Mouse (Mus musculus) CD8-positive naive resting alpha-beta T cell, adult 2 months (primary cell): ENCODE measurements around the gene Cgrrf1.
"Not testable (repeated sequence)": the region's sequence is repeated elsewhere in the genome, so short reads cannot be mapped to it uniquely, and the experiment has no call there.

ENCODE experiments used
- DNase-seq, 2 experiments: peaks; one replicate each; pipeline ENCODE4 v3.0.0; 2022; ENCODE audit warnings: low read depth in 2 of 2, low spot score in 2 of 2

Cgrrf1 gene

GRCm38 (mm10) chr14:46831837-46832333 is at the start of gene Cgrrf1:
Gene Cgrrf1 (plus strand): TSS chr14:46832125.
- DNase-seq, result peak; percentile 69 to 72

- DNase-seq, result no peak
Observed at GRCm38 (mm10) chr14:46782187-46782828, 49.6 kb upstream of the Cgrrf1 start.

- DNase-seq, result no peak
Observed at GRCm38 (mm10) chr14:46783327-46783926, 48.5 kb upstream of the Cgrrf1 start.

GRCm38 (mm10) chr14:46785247-46785646 is 46.7 kb upstream of the Cgrrf1 start:
- no peak for DNase-seq

- DNase-seq, result no peak
Observed at GRCm38 (mm10) chr14:46787454-46787786, 44.5 kb upstream of the Cgrrf1 start.

GRCm38 (mm10) chr14:46787787-46788504 is 44.0 kb upstream of the Cgrrf1 start, which contains the start of gene Cnih1:
Gene Cnih1 (minus strand): TSS chr14:46788411.
- peak; percentile 88 to 92 for DNase-seq

- DNase-seq, result no peak
Observed at GRCm38 (mm10) chr14:46788505-46788901, 43.4 kb upstream of the Cgrrf1 start.

- DNase-seq, result peak; percentile 21 to 37
Observed at GRCm38 (mm10) chr14:46790303-46790702, 41.6 kb upstream of the Cgrrf1 start.

- DNase-seq, result no peak
Observed at GRCm38 (mm10) chr14:46790723-46791122, 41.2 kb upstream of the Cgrrf1 start.

GRCm38 (mm10) chr14:46794157-46794556 is 37.8 kb upstream of the Cgrrf1 start:
- DNase-seq, result no peak

- no peak for DNase-seq
Observed at GRCm38 (mm10) chr14:46800684-46801345, 31.1 kb upstream of the Cgrrf1 start.

- DNase-seq, result no peak
Observed at GRCm38 (mm10) chr14:46803259-46803658, 28.7 kb upstream of the Cgrrf1 start.

GRCm38 (mm10) chr14:46803791-46804190 is 28.1 kb upstream of the Cgrrf1 start:
- DNase-seq, result no peak

GRCm38 (mm10) chr14:46806186-46806585 is 25.7 kb upstream of the Cgrrf1 start:
- DNase-seq, result no peak

GRCm38 (mm10) chr14:46807927-46808326 is 24.0 kb upstream of the Cgrrf1 start:
- DNase-seq, result no peak

- DNase-seq, result no peak
Observed at GRCm38 (mm10) chr14:46815640-46816039, 16.3 kb upstream of the Cgrrf1 start.

GRCm38 (mm10) chr14:46816916-46817622 is 14.9 kb upstream of the Cgrrf1 start:
- no peak for DNase-seq

- no peak for DNase-seq
Observed at GRCm38 (mm10) chr14:46818743-46819142, 13.2 kb upstream of the Cgrrf1 start.

- not testable (repeated sequence) for DNase-seq
Observed at GRCm38 (mm10) chr14:46819961-46820360, 12.0 kb upstream of the Cgrrf1 start.

- no peak for DNase-seq
Observed at GRCm38 (mm10) chr14:46821271-46821872, 10.6 kb upstream of the Cgrrf1 start.
